Mouse (Mus musculus): ENCODE data around the gene Neurl3.

DNA sequence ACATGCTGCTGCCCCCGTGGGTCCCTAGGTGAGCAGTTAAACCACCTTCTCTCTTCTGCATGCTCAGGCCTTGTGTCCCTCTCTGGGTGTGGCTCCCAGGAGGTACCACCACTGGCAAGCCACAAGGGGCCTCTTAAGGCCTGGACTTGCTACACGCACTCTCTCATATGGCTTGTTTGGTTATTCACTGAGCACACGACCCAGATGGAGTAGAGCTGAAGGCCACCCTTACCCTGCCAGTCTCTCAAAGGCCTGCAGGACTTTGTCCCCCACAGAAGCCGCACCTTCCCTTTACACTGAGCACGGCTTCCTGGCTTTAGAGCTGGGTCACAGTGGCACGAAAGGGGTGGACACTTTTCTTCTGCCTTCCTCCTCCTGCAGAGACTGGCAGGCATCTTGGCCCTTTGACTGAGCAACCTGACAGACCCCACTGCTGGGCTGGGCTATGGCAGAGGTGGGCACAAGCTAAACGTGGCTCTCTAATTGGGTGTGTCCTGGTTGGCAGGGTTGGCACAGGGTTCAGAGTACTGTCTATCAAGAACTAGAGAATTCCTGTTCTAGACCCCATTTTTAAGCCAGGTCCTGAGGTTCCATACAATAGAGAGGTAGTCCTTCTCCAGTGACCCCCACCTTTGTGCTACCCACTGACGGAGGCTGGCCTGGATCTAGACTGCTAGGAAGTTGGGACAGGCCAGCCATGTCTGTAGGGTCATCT lies 2.8 kb downstream of the Neurl3 start:
- TF ChIP-seq CTCF (IDR thresholded peaks at IDR 0.05) (no peak), POLR2A (IDR thresholded peaks at IDR 0.05; ENCODE audit: insufficient read depth, low read depth, low read length) (no peak), EP300 (IDR thresholded peaks at IDR 0.05; ENCODE audit: insufficient read depth, low read depth, low read length) (no peak)
